Mouse (Mus musculus): Measurements from ENCODE around the gene Prr12.

DNA sequence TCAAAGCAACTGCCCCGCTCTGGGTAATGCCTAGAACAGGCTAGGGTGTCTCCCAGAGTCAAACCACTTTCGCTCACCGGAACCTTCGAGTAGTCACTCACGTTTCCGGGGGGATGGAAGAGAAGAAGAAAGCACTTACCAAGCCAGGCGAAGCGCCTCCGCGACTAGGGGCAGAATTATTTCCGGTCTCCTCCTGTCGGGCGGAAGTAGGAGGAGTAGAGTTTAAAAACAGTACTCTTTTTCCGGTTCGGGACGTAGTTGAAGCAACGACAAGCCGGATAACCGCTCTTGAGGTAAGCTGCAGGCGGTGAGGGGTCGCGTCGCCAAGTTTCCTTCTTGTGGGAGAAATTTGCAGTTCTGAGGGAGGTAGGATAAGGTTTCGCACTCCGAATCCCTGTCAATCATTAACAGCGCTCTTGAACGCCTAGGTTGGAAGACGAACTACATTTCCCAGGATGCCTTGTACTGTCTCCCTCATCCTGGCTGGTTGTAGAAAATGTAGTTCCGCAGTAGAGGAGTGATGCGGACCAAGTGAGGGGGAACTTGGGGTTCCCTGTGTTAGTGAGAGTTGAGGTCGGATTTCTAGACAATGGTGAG, 9.7 kb upstream of the Prr12 start, which contains the start of the genes Nosip and Prrg2:
- TF ChIP-seq POLR2A (IDR thresholded peaks at IDR 0.05; ENCODE audit: low read depth, low read length) (peak; percentile 25), CTCF (IDR thresholded peaks at IDR 0.05; ENCODE audit: extremely low read depth, insufficient read depth, insufficient read length, insufficient replicate concordance) (no peak)
